Mouse (Mus musculus) gastrocnemius, adult 2 months (tissue): ENCODE measurements at regions not wholly inside any gene's neighbourhood (a gene's known extent, or its start where the extent isn't known, plus 50 kb on each side); places are given as distances from the start of the nearest gene placed in this dataset.
A peak's percentile ranks its signal among the peaks of the same experiment; 100 is the strongest.

Source experiments
- DNase-seq: peaks from one replicate; pipeline ENCODE4 v3.0.0; 2022
- H3K27ac ChIP-seq: fragments of 200-600 bp; 2 replicates; pipeline ENCODE4 v1.8.1; 2022; ENCODE audit warnings: mild to moderate bottlenecking
- H3K4me3 ChIP-seq: fragments of 200-600 bp; 2 replicates; pipeline ENCODE4 v1.8.1; 2022; ENCODE audit warnings: mild to moderate bottlenecking, moderate library complexity
- CTCF ChIP-seq: fragments of 200-600 bp; IDR thresholded peaks from 2 replicates; pipeline ENCODE4 v1.8.1; 2022; ENCODE audit warnings: antibody characterized with exemption, mild to moderate bottlenecking, moderate library complexity
- intact Hi-C: fragments of 180-260 bp; cut with DNase I; formaldehyde crosslinking; loops from one replicate; pipeline ENCODE4 v1.15.1; 2025

DNA sequence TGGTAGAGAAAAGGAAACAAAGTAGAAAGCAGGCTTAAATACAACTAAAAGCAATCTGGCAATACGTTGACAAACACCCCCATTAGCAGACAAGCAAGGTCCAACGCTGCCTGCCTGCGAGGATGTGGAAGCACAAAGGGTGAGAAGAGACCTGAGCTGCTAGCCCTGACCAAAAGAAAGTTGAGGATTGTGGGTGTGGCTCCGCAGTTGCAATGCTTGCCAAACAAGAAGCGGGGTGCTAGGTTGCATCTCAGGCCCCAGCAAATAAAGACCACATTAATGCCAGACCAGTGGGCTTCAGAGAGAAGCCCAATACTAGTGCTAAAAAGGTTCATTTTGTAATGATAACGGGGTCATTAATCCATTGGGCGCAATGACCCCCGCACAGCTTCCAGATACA lies 67.8 kb downstream of the Dlk1 start:
- no peak overlapping the region for H3K27ac ChIP-seq

DNA sequence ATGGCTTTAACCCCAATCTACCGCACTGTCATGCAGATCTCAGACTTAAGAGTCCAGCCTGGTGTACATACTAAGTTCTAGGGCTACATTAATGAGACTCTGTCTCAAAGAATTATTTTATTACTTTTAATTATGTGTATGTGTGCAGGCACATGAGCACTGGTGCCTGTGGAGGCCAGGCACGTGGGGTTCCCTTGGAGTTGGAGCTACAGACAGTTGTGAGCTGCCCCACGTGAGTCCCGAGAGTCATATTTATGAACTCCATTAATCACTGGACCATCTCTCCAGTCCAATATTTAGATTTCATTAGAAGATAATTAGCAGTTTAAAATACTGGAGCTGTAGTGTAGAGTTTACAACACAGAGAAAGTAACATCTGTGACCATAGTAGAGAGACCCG lies 67.2 kb downstream of the Dlk1 start:
- no peak overlapping the region for H3K27ac ChIP-seq
- DNase-seq, result no peak
- no peak for TF ChIP-seq CTCF
- no peak overlapping the region for H3K4me3 ChIP-seq
- intact Hi-C loops, result no loop called here

More for the DNA sequence above, 67.8 kb downstream of the Dlk1 start:
- TF ChIP-seq CTCF, result no peak
- intact Hi-C loops, result no loop called here
- no peak overlapping the region for H3K4me3 ChIP-seq
- peak; percentile 4 for DNase-seq

DNA sequence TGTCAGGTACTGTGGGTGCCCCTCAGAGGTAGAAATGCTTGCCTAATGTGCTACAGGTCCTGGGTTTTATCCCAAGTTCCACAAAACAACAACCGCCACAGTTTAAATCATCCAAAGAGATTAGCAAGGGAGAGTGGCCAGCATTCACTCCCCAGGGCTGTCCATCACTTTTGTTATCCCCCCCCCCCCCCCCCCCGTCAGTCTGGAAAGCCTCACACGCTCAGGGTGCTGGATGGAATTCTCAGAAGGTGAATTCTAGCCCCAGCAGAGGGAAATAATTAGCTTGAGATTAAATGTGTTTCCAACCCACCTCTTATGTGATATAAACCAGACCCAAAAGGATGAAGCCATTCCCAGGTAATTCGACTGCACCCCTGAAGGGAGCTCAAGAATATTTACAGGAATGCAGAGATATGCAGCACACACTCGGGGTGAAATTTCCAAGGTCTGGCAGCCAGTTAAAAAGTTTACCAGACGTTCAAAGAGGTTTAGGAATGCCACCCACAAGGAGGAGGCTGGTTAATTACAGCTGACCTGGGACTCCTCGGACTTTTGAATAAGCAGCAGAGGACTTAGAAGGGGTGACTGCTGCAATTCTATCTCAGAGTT lies 65.9 kb downstream of the Dlk1 start:
- DNase-seq, result no peak
- Histone ChIP-seq H3K4me3 (no peak overlapping the region), H3K27ac (no peak overlapping the region)
- intact Hi-C loops, result no loop called here
- no peak for TF ChIP-seq CTCF

DNA sequence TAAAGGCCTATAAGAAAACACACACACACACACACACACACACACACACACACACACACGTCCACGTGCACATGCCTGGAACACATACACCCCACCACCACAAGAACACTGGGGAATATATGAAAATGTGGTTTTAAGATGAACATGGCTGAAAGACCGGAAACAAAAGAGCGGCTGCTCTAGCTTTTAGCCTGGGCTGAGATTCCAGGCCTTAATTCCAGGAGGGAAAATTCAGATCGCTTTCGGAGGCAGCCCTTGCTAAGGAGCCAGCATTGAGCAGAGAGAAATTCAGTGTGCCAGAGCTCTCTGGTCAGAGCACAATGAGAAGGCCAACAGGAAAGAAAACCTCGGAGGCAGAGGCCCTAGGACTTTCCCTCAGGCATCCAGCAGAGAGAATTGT lies 65.1 kb downstream of the Dlk1 start:
- no peak for TF ChIP-seq CTCF
- DNase-seq, result peak; percentile 18
- Histone ChIP-seq H3K27ac (no peak overlapping the region), H3K4me3 (no peak overlapping the region)
- intact Hi-C loops, result no loop called here

DNA sequence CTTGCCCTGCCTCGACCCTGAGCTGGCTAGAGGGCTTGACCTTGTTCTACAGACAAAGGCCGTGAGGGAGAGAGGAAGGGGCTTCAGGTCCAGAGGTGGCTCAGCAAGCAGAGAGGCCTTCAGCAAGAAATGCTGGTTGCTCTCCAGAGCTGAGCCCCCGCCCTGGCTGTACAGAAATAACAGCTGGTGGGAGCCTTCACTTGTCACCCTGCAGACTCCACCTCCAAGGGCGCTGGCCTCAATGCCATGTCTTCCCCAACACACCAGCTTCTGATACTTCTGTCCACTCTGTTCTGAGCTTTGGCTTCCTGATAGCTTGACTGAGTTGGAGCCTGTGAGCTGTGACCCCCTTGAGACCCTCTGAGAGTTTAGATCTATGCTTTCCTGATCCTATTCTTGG lies 64.3 kb downstream of the Dlk1 start:
- peak; percentile 15 for DNase-seq
- intact Hi-C loops, result no loop called here
- TF ChIP-seq CTCF, result no peak
- Histone ChIP-seq H3K27ac (no peak overlapping the region), H3K4me3 (no peak overlapping the region)

DNA sequence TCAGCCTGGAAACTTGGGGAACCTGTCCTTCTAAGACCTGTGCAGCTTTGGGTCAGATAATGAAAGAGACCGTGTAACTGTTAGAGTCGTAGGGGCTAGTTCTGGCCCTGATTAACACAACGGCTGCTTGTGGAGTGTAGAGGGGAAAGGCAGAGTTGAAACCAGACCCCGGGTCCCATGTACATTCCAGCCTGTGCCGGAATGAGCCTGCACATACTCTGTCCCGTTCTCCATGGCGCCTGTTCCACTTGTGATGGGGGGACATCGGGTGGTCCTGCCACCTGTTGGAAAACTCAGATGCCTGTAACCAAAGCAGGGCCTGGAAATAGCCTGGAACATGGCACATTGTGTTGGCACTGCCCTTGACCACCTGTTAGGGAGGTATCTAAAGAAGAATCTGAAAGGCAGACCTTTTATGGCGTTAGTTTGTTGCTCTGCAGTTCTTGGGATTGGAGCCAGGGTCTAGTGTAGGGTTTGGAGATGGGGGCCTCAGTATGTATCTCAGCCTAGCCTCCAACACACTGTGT lies 61.7 kb downstream of the Dlk1 start:
- DNase-seq, result no peak
- no peak overlapping the region for H3K4me3 ChIP-seq
- H3K27ac ChIP-seq, result no peak overlapping the region
- intact Hi-C loops, result no loop called here
- TF ChIP-seq CTCF, result no peak
